Mouse (Mus musculus): ENCODE measurements at regions not wholly inside any gene's neighbourhood (a gene's known extent, or its start where the extent isn't known, plus 50 kb on each side); places are given as distances from the start of the nearest gene placed in this dataset.

- DNase-seq (ENCODE audit: low spot score) = no peak
Measured at GRCm38 (mm10) chr12:118659240-118660120, 186.6 kb upstream of the Sp8 start.

GRCm38 (mm10) chr12:118650483-118651160 lies 195.5 kb upstream of the Sp8 start:
- no peak for DNase-seq (ENCODE audit: low spot score)

GRCm38 (mm10) chr12:118649323-118649973 lies 196.7 kb upstream of the Sp8 start:
- no peak for DNase-seq (ENCODE audit: low spot score)

GRCm38 (mm10) chr12:118648673-118649072 lies 197.5 kb upstream of the Sp8 start:
- no peak for DNase-seq (ENCODE audit: low spot score)

- no peak for DNase-seq (ENCODE audit: low spot score)
Measured at GRCm38 (mm10) chr12:118647270-118648042, 198.7 kb upstream of the Sp8 start.

- no peak for DNase-seq (ENCODE audit: low spot score)
Measured at GRCm38 (mm10) chr12:118640925-118641324, 205.2 kb upstream of the Sp8 start.

- no peak for DNase-seq (ENCODE audit: low spot score)
Measured at GRCm38 (mm10) chr12:118637214-118637613, 208.9 kb upstream of the Sp8 start.

- DNase-seq (ENCODE audit: low spot score) = no peak
Measured at GRCm38 (mm10) chr12:118635456-118635855, 210.7 kb upstream of the Sp8 start.

GRCm38 (mm10) chr12:118630373-118630772 lies 215.8 kb upstream of the Sp8 start:
- no peak for DNase-seq (ENCODE audit: low spot score)

- no peak for DNase-seq (ENCODE audit: low spot score)
Measured at GRCm38 (mm10) chr12:118621697-118622485, 224.2 kb upstream of the Sp8 start.

- DNase-seq (ENCODE audit: low spot score) = no peak
Measured at GRCm38 (mm10) chr12:118620847-118621636, 225.1 kb upstream of the Sp8 start.

- no peak for DNase-seq (ENCODE audit: low spot score)
Measured at GRCm38 (mm10) chr12:118597015-118597414, 249.1 kb upstream of the Sp8 start.

GRCm38 (mm10) chr12:118594781-118595574 lies 251.2 kb upstream of the Sp8 start:
- no peak for DNase-seq (ENCODE audit: low spot score)

GRCm38 (mm10) chr12:118583829-118584628 lies 262.1 kb upstream of the Sp8 start:
- no peak for DNase-seq (ENCODE audit: low spot score)

GRCm38 (mm10) chr12:118569811-118570210 lies 268.6 kb upstream of the Sp4 start:
- DNase-seq (ENCODE audit: low spot score) = no peak

- DNase-seq (ENCODE audit: low spot score) = no peak
Measured at GRCm38 (mm10) chr12:118566681-118567080, 265.4 kb upstream of the Sp4 start.

GRCm38 (mm10) chr12:118564394-118565112 lies 263.3 kb upstream of the Sp4 start:
- no peak for DNase-seq (ENCODE audit: low spot score)

- DNase-seq (ENCODE audit: low spot score) = no peak
Measured at GRCm38 (mm10) chr12:118562226-118562625, 261.0 kb upstream of the Sp4 start.
